Mouse (Mus musculus) lung, postnatal 0 days (tissue): ENCODE measurements around the gene Klk1b24.

ENCODE experiments used
- CTCF ChIP-seq: IDR thresholded peaks from 2 replicates; pipeline ENCODE4 v1.5.1; 2016; ENCODE audit warnings: antibody characterized with exemption, mild to moderate bottlenecking
- EP300 ChIP-seq: IDR thresholded peaks from 2 replicates; pipeline ENCODE4 v1.6.1; 2016; ENCODE audit warnings: antibody characterized with exemption, mild to moderate bottlenecking, control low read depth

GRCm38 (mm10) chr7:44179299-44180045, 8.6 kb upstream of the Klk1b24 start:
- TF ChIP-seq EP300 = no peak
- no peak for TF ChIP-seq CTCF
